Mouse (Mus musculus) MEL (cell line): ENCODE results near the gene Ngb. TPM values are rescaled to one million over a fixed set of nuclear protein-coding genes. Genes with fewer than 3 reads are reported as not detected.

Experiments
- DNase-seq: peaks from one replicate; pipeline ENCODE4 v3.0.0; 2011; ENCODE audit warnings: low read depth, low spot score
- H3K27ac ChIP-seq: 2 replicates; pipeline ENCODE4 v1.5.1; 2012; ENCODE audit warnings: low read depth, mild to moderate bottlenecking, control low read depth, low read length, moderate library complexity; ENCODE audit not compliant: control insufficient read depth
- H3K27me3 ChIP-seq, 2 experiments: fragments of 150-350 bp in 1 of 2; sonication (generic) in 1 of 2; 2 replicates each; pipeline ENCODE4 v1.6.1; 2012; ENCODE audit warnings: low read length in 2 of 2, mild to moderate bottlenecking in 2 of 2, improper control_type of control experiment in 1 of 2, moderate library complexity in 1 of 2; ENCODE audit not compliant: insufficient read depth in 2 of 2, control insufficient read depth in 1 of 2
- H3K36me3 ChIP-seq, 2 experiments: 2 replicates each; pipeline ENCODE4 v1.6.1; 2012 to 2014; ENCODE audit warnings: low read length in 2 of 2, improper control_type of control experiment in 1 of 2, inconsistent platforms in 1 of 2, mild to moderate bottlenecking in 1 of 2; ENCODE audit not compliant: insufficient read depth in 2 of 2, control insufficient read depth in 1 of 2
- H3K4me1 ChIP-seq, 2 experiments: fragments of 150-350 bp in 1 of 2; sonication (generic) in 1 of 2; 2 replicates each; pipeline ENCODE4 v1.6.1; 2012; ENCODE audit warnings: low read length in 2 of 2, improper control_type of control experiment in 1 of 2, mild to moderate bottlenecking in 1 of 2; ENCODE audit not compliant: insufficient read depth in 2 of 2, control insufficient read depth in 1 of 2
- H3K4me3 ChIP-seq, 2 experiments: fragments of 150-350 bp in 1 of 2; sonication (generic) in 1 of 2; 2 replicates each; pipeline ENCODE4 v1.5.1; 2012; ENCODE audit warnings: low read depth in 2 of 2, low read length in 2 of 2, mild to moderate bottlenecking in 2 of 2, moderate library complexity in 2 of 2, control low read depth in 1 of 2, improper control_type of control experiment in 1 of 2; ENCODE audit not compliant: control insufficient read depth in 1 of 2, insufficient read depth in 1 of 2
- H3K79me2 ChIP-seq: 2 replicates; pipeline ENCODE4 v1.6.1; 2012; ENCODE audit warnings: mild to moderate bottlenecking, low read length, moderate library complexity; ENCODE audit not compliant: control insufficient read depth, poor library complexity, insufficient read depth
- H3K9ac ChIP-seq: 2 replicates; pipeline ENCODE4 v1.6.1; 2012; ENCODE audit warnings: low read depth, mild to moderate bottlenecking, control low read depth, low read length, moderate library complexity; ENCODE audit not compliant: control insufficient read depth, poor library complexity, severe bottlenecking
- H3K9me3 ChIP-seq: fragments of 150-350 bp; sonication (generic); replicated peaks from 2 replicates; pipeline ENCODE4 v1.6.1; 2012; ENCODE audit warnings: mild to moderate bottlenecking, low read length, improper control_type of control experiment, moderate library complexity; ENCODE audit not compliant: insufficient read depth
- BHLHE40 ChIP-seq: IDR thresholded peaks from 2 replicates; pipeline ENCODE4 v1.6.1; 2012; ENCODE audit warnings: low read depth, mild to moderate bottlenecking, inconsistent platforms, low read length, improper control_type of control experiment, borderline replicate concordance
- CHD1 ChIP-seq: IDR thresholded peaks from 2 replicates; pipeline ENCODE4 v1.6.1; 2012; ENCODE audit warnings: low read depth, mild to moderate bottlenecking, inconsistent platforms, low read length, improper control_type of control experiment
- CTCF ChIP-seq, 3 experiments: IDR thresholded peaks in 2 of 3; conservative IDR thresholded peaks in 1 of 3; 2 replicates each; pipeline ENCODE4 v1.5.1; 2011 to 2012; ENCODE audit warnings: low read length in 3 of 3, low read depth in 2 of 3, mild to moderate bottlenecking in 2 of 3, improper control_type of control experiment in 1 of 3, inconsistent platforms in 1 of 3, mixed read lengths in 1 of 3, moderate library complexity in 1 of 3; ENCODE audit not compliant: control insufficient read depth in 1 of 3, insufficient read depth in 1 of 3, poor library complexity in 1 of 3, severe bottlenecking in 1 of 3
- ELF1 ChIP-seq: IDR thresholded peaks from 2 replicates; pipeline ENCODE4 v1.6.1; 2014; ENCODE audit warnings: low read depth, mild to moderate bottlenecking, inconsistent platforms, low read length, improper control_type of control experiment, moderate library complexity
- GATA1 ChIP-seq: IDR thresholded peaks from 2 replicates; pipeline ENCODE4 v1.6.1; 2011; ENCODE audit warnings: low read depth, low read length, improper control_type of control experiment
- JUND ChIP-seq: IDR thresholded peaks from 2 replicates; pipeline ENCODE4 v1.6.1; 2011; ENCODE audit warnings: low read depth, mild to moderate bottlenecking, improper control_type of control experiment, low read length
- KAT2A ChIP-seq: conservative IDR thresholded peaks from 2 replicates; pipeline ENCODE4 v1.6.1; 2012; ENCODE audit warnings: low read depth, low read length, improper control_type of control experiment, inconsistent platforms
- MAFK ChIP-seq: IDR thresholded peaks from 2 replicates; pipeline ENCODE4 v1.6.1; 2011; ENCODE audit warnings: low read depth, mild to moderate bottlenecking, low read length, improper control_type of control experiment, borderline replicate concordance
- MAZ ChIP-seq: IDR thresholded peaks from 2 replicates; pipeline ENCODE4 v1.6.1; 2012; ENCODE audit warnings: low read depth, mild to moderate bottlenecking, inconsistent platforms, low read length, improper control_type of control experiment
- MEF2A ChIP-seq: IDR thresholded peaks from 2 replicates; pipeline ENCODE4 v1.6.1; 2014; ENCODE audit warnings: low read depth, mild to moderate bottlenecking, inconsistent platforms, low read length, improper control_type of control experiment; ENCODE audit not compliant: poor library complexity, insufficient replicate concordance, severe bottlenecking; ENCODE audit errors: extremely low read depth
- MXI1 ChIP-seq: IDR thresholded peaks from 2 replicates; pipeline ENCODE4 v1.6.1; 2011; ENCODE audit warnings: mild to moderate bottlenecking, low read depth, low read length, improper control_type of control experiment
- MYB ChIP-seq: IDR thresholded peaks from 2 replicates; pipeline ENCODE4 v1.6.1; 2011; ENCODE audit warnings: mild to moderate bottlenecking, low read depth, low read length, improper control_type of control experiment
- NRF1 ChIP-seq: IDR thresholded peaks from 2 replicates; pipeline ENCODE4 v1.6.1; 2014; ENCODE audit warnings: low read depth, mild to moderate bottlenecking, inconsistent platforms, low read length, improper control_type of control experiment, moderate library complexity; ENCODE audit not compliant: poor library complexity, insufficient read depth, severe bottlenecking
- RAD21 ChIP-seq: IDR thresholded peaks from 2 replicates; pipeline ENCODE4 v1.6.1; 2011; ENCODE audit warnings: mild to moderate bottlenecking, low read depth, low read length, improper control_type of control experiment
- SMC3 ChIP-seq: IDR thresholded peaks from 2 replicates; pipeline ENCODE4 v1.6.1; 2011; ENCODE audit warnings: low read depth, low read length, improper control_type of control experiment
- TAL1 ChIP-seq: IDR thresholded peaks from 2 replicates; pipeline ENCODE4 v1.6.1; 2012; ENCODE audit warnings: mild to moderate bottlenecking, inconsistent platforms, low read length, moderate library complexity, mixed read lengths
- TCF12 ChIP-seq: IDR thresholded peaks from 2 replicates; pipeline ENCODE4 v1.6.1; 2014; ENCODE audit warnings: low read depth, mild to moderate bottlenecking, inconsistent platforms, low read length, improper control_type of control experiment, moderate library complexity
- ZC3H11A ChIP-seq: IDR thresholded peaks from 2 replicates; pipeline ENCODE4 v1.6.1; 2012; ENCODE audit warnings: low read depth, mild to moderate bottlenecking, inconsistent platforms, low read length, improper control_type of control experiment
- ZKSCAN1 ChIP-seq: IDR thresholded peaks from 2 replicates; pipeline ENCODE4 v1.6.1; 2012; ENCODE audit warnings: low read depth, mild to moderate bottlenecking, inconsistent platforms, low read length, improper control_type of control experiment, moderate library complexity
- ZMIZ1 ChIP-seq: IDR thresholded peaks from 2 replicates; pipeline ENCODE4 v1.6.1; 2012; ENCODE audit warnings: low read depth, mild to moderate bottlenecking, inconsistent platforms, low read length, improper control_type of control experiment, moderate library complexity
- polyA plus RNA-seq, 2 experiments: library from polyadenylated mRNA; stranded (reverse) in 1 of 2; unstranded in 1 of 2; fragments of >175 nt in 1 of 2; fragments of >200 nt in 1 of 2; gene quantifications; 2 replicates each; pipeline versions ENCODE4 v1.2.1 to v1.2.4; 2012; ENCODE audit warnings: low replicate concordance in 2 of 2, low read depth in 1 of 2; ENCODE audit not compliant: insufficient read length in 2 of 2, insufficient read depth in 1 of 2, missing spikeins in 1 of 2
- total RNA-seq: library from RNA; depleted of rRNA; stranded (reverse); fragments of 300-350 nt; gene quantifications from 2 replicates; pipeline ENCODE4 v1.2.3, GENCODE M21; 2012

Gene Ngb
- total and polyA plus RNA-seq, 3 experiments, result not detected

DNA sequence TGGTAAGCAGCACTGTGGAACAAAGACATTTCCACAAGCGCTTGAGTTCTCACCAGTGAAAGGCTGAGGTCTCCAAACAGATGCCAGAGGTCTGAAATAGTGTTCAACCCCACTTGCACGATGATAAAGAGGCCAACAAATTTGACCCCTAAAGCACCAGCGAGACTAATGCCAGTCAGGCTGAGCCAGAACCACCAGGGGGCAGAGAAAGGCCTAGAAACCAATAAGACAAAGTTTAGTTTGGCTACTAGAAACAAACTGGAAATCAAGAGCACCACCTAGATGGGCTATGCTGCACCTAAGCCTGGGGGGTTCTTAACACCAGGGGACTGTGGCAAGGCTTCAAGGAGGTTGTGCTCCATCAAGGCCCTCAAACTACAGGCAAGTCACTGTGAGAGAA is 29.3 kb upstream of the Ngb start:
- Histone ChIP-seq H3K9ac (no peak overlapping the region), H3K27me3 (no peaks in the 10 kb centered on the region)
- TF ChIP-seq RAD21 (peak; percentile 69), KAT2A (no peak), ZC3H11A (peak; percentile 56), JUND (no peak), ZMIZ1 (no peak), GATA1 (no peak), ZKSCAN1 (no peak), CHD1 (no peak), BHLHE40 (no peak), CTCF (IDR thresholded peaks at IDR 0.05 in 2 of 3, conservative IDR thresholded peaks at IDR 0.05 in 1 of 3; ENCODE audit: control insufficient read depth in 1 of 3, insufficient read depth in 1 of 3, low read depth in 2 of 3, low read length in 3 of 3, poor library complexity in 1 of 3, severe bottlenecking in 1 of 3) (peak; percentile 52 to 70 (median 54)), SMC3 (peak; percentile 73), TAL1 (no peak), MEF2A (no peak), NRF1 (no peak), TCF12 (no peak)
- TF ChIP-seq, all 39 proteins: peak for 4
- Histone ChIP-seq H3K9me3 (no peaks in the 10 kb centered on the region), H3K36me3 (peaks cover 0 to 9% of the 10 kb centered on the region in 2 experiments; a peak in 2 of 4 replicates), H3K4me1 (peaks cover 2 to 10% of the 10 kb centered on the region in 2 experiments; a peak in 3 of 4 replicates), H3K79me2 (no peaks in the 10 kb centered on the region), H3K4me3 (no peak overlapping the region), H3K27ac (no peak overlapping the region)
- DNase-seq, result peak; percentile 41

GRCm38 (mm10) chr12:87131181-87131580 is 28.8 kb upstream of the Ngb start:
- no peak for TF ChIP-seq MXI1
- TF ChIP-seq CHD1, result no peak
- no peak for TF ChIP-seq MEF2A
- no peak for TF ChIP-seq ZKSCAN1
- no peak for TF ChIP-seq MYB
- no peak for TF ChIP-seq ELF1
- TF ChIP-seq MAFK, result no peak
- no peak for TF ChIP-seq JUND
- TF ChIP-seq MAZ, result no peak
- no peak for TF ChIP-seq ZC3H11A
- H3K27me3 ChIP-seq, result no peaks in the 10 kb centered on the region
- H3K4me1 ChIP-seq, result peaks cover 2 to 10% of the 10 kb centered on the region in 2 experiments; a peak in 3 of 4 replicates
- no peak overlapping the region for H3K27ac ChIP-seq
- H3K9me3 ChIP-seq, result no peaks in the 10 kb centered on the region
- no peak overlapping the region for H3K9ac ChIP-seq
- H3K79me2 ChIP-seq, result no peaks in the 10 kb centered on the region
- H3K36me3 ChIP-seq, result peaks cover 0 to 9% of the 10 kb centered on the region in 2 experiments; a peak in 2 of 4 replicates
- no peak overlapping the region for H3K4me3 ChIP-seq
- DNase-seq, result no peak
